Mouse (Mus musculus) urinary bladder, postnatal 10 days (tissue): ENCODE measurements around the gene Smlr1.

ENCODE experiments used
- DNase-seq: peaks from one replicate; pipeline ENCODE4 v3.0.0; 2022; ENCODE audit warnings: low spot score

Smlr1 gene

GRCm38 (mm10) chr10:25535891-25536331 is at the start of gene Smlr1:
Gene Smlr1, minus strand, starts transcription at chr10:25536267.
- no peak for DNase-seq

GRCm38 (mm10) chr10:25584899-25585298 is 48.8 kb upstream of the Smlr1 start:
- DNase-seq = no peak

DNA sequence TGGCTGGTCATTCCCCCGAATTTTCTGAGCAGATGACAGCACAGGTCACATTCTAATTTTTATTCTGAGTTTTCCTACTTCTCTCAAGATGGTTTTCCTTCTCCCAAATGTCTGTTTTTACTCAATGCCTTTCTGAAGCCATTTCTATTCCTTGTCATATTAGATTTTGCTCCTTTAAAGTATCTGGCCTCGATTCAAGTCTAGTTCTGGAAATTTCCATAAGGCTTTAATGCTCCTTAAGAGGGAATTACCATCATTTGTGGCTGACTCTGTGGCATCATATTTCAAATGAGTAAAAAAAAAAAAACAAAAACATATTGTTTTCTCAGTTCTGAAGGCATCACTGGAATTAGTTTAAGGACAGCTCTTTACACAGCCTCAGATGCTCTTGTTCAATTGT is 44.0 kb upstream of the Smlr1 start:
- DNase-seq = no peak

DNA sequence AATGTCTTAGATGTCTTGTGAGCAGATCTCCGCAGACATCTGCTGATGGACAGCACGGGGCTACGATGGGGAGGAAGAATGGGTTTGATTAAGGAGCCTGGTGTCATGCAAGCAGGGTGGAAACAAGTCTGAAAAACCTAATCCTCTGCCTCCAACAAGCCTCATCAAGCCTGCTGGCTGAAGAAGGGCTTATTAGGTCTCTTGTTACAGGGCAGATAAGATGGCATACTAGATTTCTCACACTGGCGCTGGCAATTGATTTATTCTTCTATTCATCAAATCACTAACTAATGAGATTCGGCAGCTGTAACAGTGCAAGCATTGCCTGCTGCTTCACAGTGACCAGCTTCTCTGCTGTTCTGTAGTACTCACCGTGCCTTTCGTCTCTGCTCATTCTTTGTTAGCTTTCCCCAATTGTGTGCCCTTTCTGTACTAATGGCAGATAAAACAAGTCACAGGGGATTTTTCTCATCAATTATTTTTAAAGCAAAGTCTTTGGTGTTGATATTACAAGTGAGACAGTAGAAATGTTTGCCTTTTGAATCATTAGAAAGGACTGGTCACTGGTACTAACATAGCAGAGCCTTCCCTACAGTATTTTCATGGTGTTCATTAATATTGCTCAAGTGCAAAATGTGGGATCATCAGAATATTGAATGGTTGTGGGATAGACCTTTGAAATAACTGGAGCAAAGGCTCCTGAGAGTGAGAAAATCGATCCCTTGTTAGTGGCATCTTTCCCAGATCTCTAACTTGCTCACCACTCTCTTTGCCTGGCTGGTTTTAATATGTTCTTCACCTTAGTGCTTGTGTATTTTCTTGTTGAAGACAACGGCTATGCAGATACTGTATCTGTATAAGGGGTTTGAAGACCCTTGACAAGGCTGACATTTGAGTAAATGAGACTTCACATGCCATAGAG is 35.5 kb upstream of the Smlr1 start:
- no peak for DNase-seq

- DNase-seq = no peak
These were observed 16.9 kb upstream of the Smlr1 start for GRCm38 (mm10) chr10:25552936-25553335.

GRCm38 (mm10) chr10:25541097-25541496 is 5.0 kb upstream of the Smlr1 start:
- no peak for DNase-seq

GRCm38 (mm10) chr10:25539771-25540168 is 3.7 kb upstream of the Smlr1 start:
- no peak for DNase-seq

DNA sequence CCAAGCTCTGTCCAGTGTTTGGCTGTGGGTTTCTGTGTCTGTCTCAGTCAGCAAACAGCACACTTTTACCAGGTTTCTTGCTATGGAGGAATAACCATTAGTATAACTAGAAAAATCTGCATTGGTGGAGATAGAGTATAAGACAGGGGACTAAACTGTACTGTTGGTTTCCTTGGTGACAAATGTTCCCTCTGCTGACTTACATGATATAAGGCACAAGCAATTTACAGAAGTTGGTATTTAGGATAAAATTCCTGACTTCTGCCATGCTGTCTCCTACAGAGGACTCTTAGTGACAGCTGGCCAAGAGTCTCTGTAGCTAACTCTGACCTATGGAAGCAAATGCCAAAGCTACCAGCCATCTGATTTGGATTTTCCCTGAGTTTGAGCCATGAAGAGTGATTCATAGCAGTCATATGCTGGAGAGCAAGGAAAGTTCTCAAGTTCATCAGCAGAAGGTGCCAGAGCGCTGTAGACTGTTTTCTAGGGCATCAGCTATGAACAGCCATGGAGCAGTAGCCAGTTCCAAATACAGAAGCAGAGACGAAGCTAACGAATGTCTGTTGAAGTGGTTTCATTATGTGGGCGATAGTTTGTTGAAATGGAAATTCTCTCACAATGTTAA is 3.2 kb upstream of the Smlr1 start:
- DNase-seq = no peak

GRCm38 (mm10) chr10:25538738-25539137 is 2.7 kb upstream of the Smlr1 start:
- no peak for DNase-seq

DNA sequence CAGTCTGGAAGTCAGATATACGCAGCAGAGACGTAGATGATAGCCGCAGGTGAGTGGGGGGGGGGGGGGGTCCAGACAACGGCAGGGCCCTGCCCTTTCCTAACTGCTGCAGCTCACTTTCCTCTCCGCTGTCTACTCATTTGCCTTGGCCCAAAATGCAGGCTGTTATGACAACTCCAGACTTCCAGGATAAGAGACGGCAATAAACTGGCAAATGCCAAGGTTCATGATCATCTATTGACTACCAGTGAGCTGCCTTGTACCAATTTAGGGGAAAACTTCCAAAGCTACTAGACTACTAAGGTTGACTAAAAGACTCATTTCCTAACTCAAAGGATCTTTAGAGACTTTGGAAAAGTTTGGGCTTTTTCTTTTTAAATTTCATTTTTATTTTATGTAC is 554 bp upstream of the Smlr1 start:
- no peak for DNase-seq

- no peak for DNase-seq
These were observed 1.6 kb downstream of the Smlr1 start for GRCm38 (mm10) chr10:25534467-25534866.

DNA sequence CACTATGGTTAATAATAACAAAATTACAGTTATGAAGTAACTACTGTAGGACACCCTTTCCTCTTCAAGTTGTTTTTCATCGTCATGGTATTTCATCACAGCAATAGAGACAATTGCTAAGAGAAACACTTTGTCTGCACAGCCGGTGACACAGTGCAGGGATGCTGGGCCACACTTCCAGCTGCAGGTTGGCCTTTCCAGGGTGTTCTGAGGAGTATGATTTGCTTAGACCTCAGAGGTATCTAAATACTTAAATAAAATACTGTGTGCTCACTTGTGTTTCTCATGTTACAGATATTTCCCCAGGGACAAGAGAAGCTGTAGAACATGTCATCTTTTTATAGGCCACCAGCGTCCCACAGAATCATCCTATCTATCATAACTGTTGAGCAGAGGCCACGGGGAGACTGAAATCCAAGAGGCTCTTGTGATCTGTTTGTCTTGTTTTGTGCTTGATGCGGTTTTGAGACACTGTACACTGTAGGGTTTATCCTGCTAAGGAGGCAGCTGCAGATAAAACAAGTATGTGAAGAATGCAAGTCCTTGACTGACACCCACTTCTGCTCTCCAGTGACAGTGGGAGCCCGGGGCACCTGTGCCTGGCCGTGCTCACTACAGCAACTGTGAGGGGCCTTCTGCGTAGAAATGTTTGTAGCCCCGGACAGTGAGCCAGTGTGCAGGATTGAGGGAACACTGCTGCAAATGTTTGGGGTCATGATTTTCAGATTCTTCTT is 2.4 kb downstream of the Smlr1 start:
- no peak for DNase-seq

GRCm38 (mm10) chr10:25533105-25533504 is 3.0 kb downstream of the Smlr1 start:
- DNase-seq = no peak

GRCm38 (mm10) chr10:25531335-25531734 is 4.7 kb downstream of the Smlr1 start:
- no peak for DNase-seq

GRCm38 (mm10) chr10:25527126-25527525 is 8.9 kb downstream of the Smlr1 start:
- DNase-seq = no peak

GRCm38 (mm10) chr10:25526622-25527021 is 9.4 kb downstream of the Smlr1 start:
- DNase-seq = no peak

DNA sequence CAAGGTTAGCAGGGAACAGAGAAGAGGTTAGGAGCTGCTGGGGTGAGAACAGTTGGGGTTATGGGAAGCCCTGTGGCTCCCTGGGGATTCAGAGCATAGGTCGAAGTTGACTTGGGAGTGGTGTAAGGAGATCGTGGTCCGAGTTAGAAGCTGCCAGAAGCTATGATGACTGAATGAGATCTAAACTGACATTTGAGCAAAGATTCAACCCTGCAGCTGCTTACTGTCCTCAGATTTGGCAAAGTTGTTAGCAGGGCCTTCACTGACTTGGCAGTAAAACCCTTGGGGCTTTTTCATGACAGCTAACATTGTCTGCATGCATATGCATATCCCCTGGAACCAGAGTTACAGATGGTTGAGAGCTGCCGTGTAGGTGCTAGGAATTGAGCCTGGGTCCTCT is 9.9 kb downstream of the Smlr1 start:
- DNase-seq = no peak

DNA sequence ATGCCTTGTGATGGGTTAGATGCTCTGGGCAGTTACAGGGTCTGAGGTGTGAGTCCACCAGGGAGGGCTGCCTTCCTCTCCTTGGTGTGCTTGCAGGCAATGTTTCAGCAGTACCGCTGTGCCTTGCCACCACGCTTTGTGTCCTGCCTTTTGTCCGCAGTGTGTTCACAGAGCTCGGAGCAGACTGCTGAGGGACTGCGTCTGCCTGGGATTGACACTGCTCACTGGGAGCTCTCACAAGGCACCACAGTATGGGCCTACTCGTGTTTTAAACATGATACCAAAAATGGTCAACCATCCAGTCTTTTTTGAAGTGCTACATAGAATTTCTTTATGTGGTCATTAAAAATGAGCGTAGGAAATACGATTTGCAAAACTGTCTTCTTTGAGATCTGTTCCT is 12.3 kb downstream of the Smlr1 start:
- no peak for DNase-seq

DNA sequence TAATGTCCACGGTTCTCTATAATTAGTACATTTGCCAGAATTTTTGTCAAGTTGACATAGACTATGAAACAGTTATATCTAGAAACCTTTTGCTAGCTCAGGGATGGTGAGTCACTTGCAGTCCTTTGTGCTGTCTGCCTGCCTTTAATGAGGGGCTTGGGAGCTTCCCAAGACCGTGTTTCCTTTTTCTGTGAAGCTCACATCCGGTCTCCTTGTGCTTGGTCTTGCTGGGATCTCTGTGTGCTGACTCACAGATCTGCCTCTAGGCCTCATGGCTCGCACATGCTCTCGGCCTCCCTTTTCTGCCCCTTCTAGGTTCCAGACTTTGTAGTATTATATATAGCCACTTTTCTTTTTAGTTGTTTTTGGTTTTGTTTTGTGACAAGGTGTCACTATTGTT is 15.6 kb downstream of the Smlr1 start:
- no peak for DNase-seq

DNA sequence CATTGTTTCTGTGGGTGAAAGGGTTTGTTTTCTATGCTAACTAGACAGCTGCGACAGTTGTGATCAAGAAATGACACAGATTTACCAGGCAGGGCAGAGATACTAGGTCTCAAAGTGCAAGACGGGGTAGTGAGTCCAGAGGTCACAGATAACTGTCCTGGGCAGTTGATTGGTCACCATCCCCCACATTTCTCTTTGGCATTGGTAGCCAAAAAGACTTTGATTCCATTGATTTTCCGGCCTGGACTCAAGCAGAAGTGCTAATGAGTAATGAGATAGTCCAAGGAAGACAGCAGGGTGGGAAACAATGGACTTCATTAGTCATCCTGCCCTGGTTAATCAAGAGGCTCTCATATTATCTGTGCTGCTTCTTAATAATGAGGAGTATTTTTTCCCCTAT is 16.1 kb downstream of the Smlr1 start:
- DNase-seq = no peak

- DNase-seq = no peak
These were observed 22.2 kb downstream of the Smlr1 start for GRCm38 (mm10) chr10:25513821-25514220.

GRCm38 (mm10) chr10:25503250-25503649 is 32.8 kb downstream of the Smlr1 start:
- no peak for DNase-seq
